Mouse (Mus musculus) stomach, embryonic 14.5 days (tissue): ENCODE measurements around the gene Sertad2. TPM values are rescaled to one million over a fixed set of nuclear protein-coding genes. Genes with fewer than 3 reads are reported as not detected.
A peak's percentile ranks its signal among the peaks of the same experiment; 100 is the strongest.

Experiments
- ATAC-seq: fragments of 200-750 bp; cut with Nextera tagmentation; 2 replicates; pipeline ENCODE4 v1.8.0; 2017; ENCODE audit warnings: low read depth, moderate TSS enrichment; ENCODE audit not compliant: insufficient number of reproducible peaks, insufficient read depth, low FRiP score
- H3K27ac ChIP-seq: fragments of 300-500 bp; sonication (generic); 2 replicates; pipeline ENCODE4 v1.5.1; 2014; ENCODE audit warnings: mild to moderate bottlenecking, low read length, moderate library complexity, mixed read lengths
- H3K27me3 ChIP-seq: fragments of 300-500 bp; sonication (generic); 2 replicates; pipeline ENCODE4 v1.6.1; 2014; ENCODE audit warnings: low read length, control low read depth, mixed read lengths; ENCODE audit not compliant: control insufficient read depth, insufficient read depth
- H3K36me3 ChIP-seq: fragments of 300-500 bp; sonication (generic); 2 replicates; pipeline ENCODE4 v1.6.1; 2014; ENCODE audit warnings: mild to moderate bottlenecking, control low read depth, low read length, moderate library complexity, mixed read lengths; ENCODE audit not compliant: control insufficient read depth, insufficient read depth
- H3K4me1 ChIP-seq: fragments of 300-500 bp; sonication (generic); 2 replicates; pipeline ENCODE4 v1.6.1; 2014; ENCODE audit warnings: low read length, control low read depth, mixed read lengths; ENCODE audit not compliant: control insufficient read depth, insufficient read depth
- H3K4me2 ChIP-seq: fragments of 300-500 bp; sonication (generic); replicated peaks from 2 replicates; pipeline ENCODE4 v1.6.1; 2014; ENCODE audit warnings: low read depth, low read length, control low read depth
- H3K4me3 ChIP-seq: fragments of 300-500 bp; sonication (generic); 2 replicates; pipeline ENCODE4 v1.5.1; 2014; ENCODE audit warnings: low read depth, low read length, control low read depth
- H3K9ac ChIP-seq: fragments of 300-500 bp; sonication (generic); replicated peaks from 2 replicates; pipeline ENCODE4 v1.6.1; 2014; ENCODE audit warnings: low read depth, mild to moderate bottlenecking, control low read depth, low read length, moderate library complexity, mixed read lengths
- H3K9me3 ChIP-seq: fragments of 300-500 bp; sonication (generic); 2 replicates; pipeline ENCODE4 v1.6.1; 2016; ENCODE audit warnings: low read depth, low read length, control low read depth; ENCODE audit not compliant: control insufficient read depth
- WGBS: fragments of 180-500 bp; shearing (Covaris S2); extraction: QIAGEN DNeasy Blood & Tissue Kit; methylation state at CpG from one replicate; pipeline ENCODE4 v1.1.7; 2014; 5-methylcytosine and 5-hydroxymethylcytosine counted together
- polyA plus RNA-seq: library from polyadenylated mRNA; unstranded; fragments of >200 nt; fragmentation: Nextera tagmentation; extraction: Ambion mirVana; gene quantifications from 2 replicates; pipeline ENCODE4 v1.2.1, GENCODE M21; 2014

Sertad2 gene
- polyA plus RNA-seq, 1 experiment from 2014 or later: 32.6 TPM

- no peak overlapping the region for H3K4me2 ChIP-seq
- no peak overlapping the region for H3K4me3 ChIP-seq
- H3K4me1 ChIP-seq: no peaks in the 10 kb centered on the region
- no peaks in the 10 kb centered on the region for H3K27me3 ChIP-seq
- H3K27ac ChIP-seq: no peak overlapping the region
- H3K9ac ChIP-seq: no peak overlapping the region
- WGBS: 54% methylated on average over 5 of the region's 5 CpGs
- 0 out of 2 replicates have a peak, but pooled peaks have one; percentile 28 for ATAC-seq
- no peaks in the 10 kb centered on the region for H3K9me3 ChIP-seq
- no peaks in the 10 kb centered on the region for H3K36me3 ChIP-seq
These were observed 28.8 kb downstream of the Sertad2 start for GRCm38 (mm10) chr11:20571702-20572413.

- Histone ChIP-seq H3K36me3 (no peaks in the 10 kb centered on the region), H3K4me1 (no peaks in the 10 kb centered on the region), H3K9ac (no peak overlapping the region), H3K27me3 (no peaks in the 10 kb centered on the region), H3K4me2 (no peak overlapping the region), H3K9me3 (no peaks in the 10 kb centered on the region), H3K27ac (no peak overlapping the region), H3K4me3 (no peak overlapping the region)
- 37% methylated on average over 8 of the region's 8 CpGs for WGBS
- no peak for ATAC-seq
These were observed 33.1 kb downstream of the Sertad2 start for GRCm38 (mm10) chr11:20576046-20576635.

GRCm38 (mm10) chr11:20582758-20583157 lies 39.7 kb downstream of the Sertad2 start:
- H3K27me3 ChIP-seq: no peaks in the 10 kb centered on the region
- H3K9ac ChIP-seq: no peak overlapping the region
- ATAC-seq: no peak
- no peak overlapping the region for H3K4me2 ChIP-seq
- H3K4me3 ChIP-seq: no peak overlapping the region
- no peak overlapping the region for H3K27ac ChIP-seq
- 91% methylated on average over 2 of the region's 2 CpGs for WGBS
- H3K36me3 ChIP-seq: no peaks in the 10 kb centered on the region
- no peaks in the 10 kb centered on the region for H3K4me1 ChIP-seq
- H3K9me3 ChIP-seq: no peaks in the 10 kb centered on the region

GRCm38 (mm10) chr11:20585297-20585696 lies 42.2 kb downstream of the Sertad2 start:
- WGBS: 83% methylated on average over 1 of the region's 1 CpGs
- H3K27me3 ChIP-seq: no peaks in the 10 kb centered on the region
- no peaks in the 10 kb centered on the region for H3K36me3 ChIP-seq
- H3K9ac ChIP-seq: no peak overlapping the region
- no peak overlapping the region for H3K4me3 ChIP-seq
- H3K27ac ChIP-seq: no peak overlapping the region
- no peaks in the 10 kb centered on the region for H3K9me3 ChIP-seq
- 0 out of 2 replicates have a peak, but pooled peaks cover 3% of the 10 kb centered on the region for H3K4me1 ChIP-seq
- no peak overlapping the region for H3K4me2 ChIP-seq
- ATAC-seq: no peak

GRCm38 (mm10) chr11:20586180-20586579 lies 43.1 kb downstream of the Sertad2 start:
- Histone ChIP-seq H3K4me2 (no peak overlapping the region), H3K4me3 (no peak overlapping the region), H3K9ac (no peak overlapping the region), H3K36me3 (no peaks in the 10 kb centered on the region), H3K27ac (no peak overlapping the region), H3K27me3 (no peaks in the 10 kb centered on the region), H3K9me3 (no peaks in the 10 kb centered on the region), H3K4me1 (0 out of 2 replicates have a peak, but pooled peaks cover 3% of the 10 kb centered on the region)
- no peak for ATAC-seq

- Histone ChIP-seq H3K9ac (no peak overlapping the region), H3K27me3 (no peaks in the 10 kb centered on the region), H3K9me3 (no peaks in the 10 kb centered on the region), H3K4me1 (0 out of 2 replicates have a peak, but pooled peaks cover 5% of the 10 kb centered on the region), H3K4me3 (no peak overlapping the region), H3K36me3 (no peaks in the 10 kb centered on the region), H3K4me2 (no peak overlapping the region), H3K27ac (peak overlapping the region; percentile 33; the same call in 1 of the 2 replicates)
- ATAC-seq: no peak
- WGBS: 44% methylated on average over 2 of the region's 2 CpGs
These were observed 46.3 kb downstream of the Sertad2 start for GRCm38 (mm10) chr11:20589393-20589792.

GRCm38 (mm10) chr11:20592010-20592409 lies 49.0 kb downstream of the Sertad2 start:
- Histone ChIP-seq H3K4me1 (0 out of 2 replicates have a peak, but pooled peaks cover 8% of the 10 kb centered on the region), H3K9ac (no peak overlapping the region), H3K4me3 (no peak overlapping the region), H3K27ac (no peak overlapping the region), H3K4me2 (no peak overlapping the region), H3K9me3 (no peaks in the 10 kb centered on the region), H3K36me3 (no peaks in the 10 kb centered on the region), H3K27me3 (no peaks in the 10 kb centered on the region)
- no peak for ATAC-seq
- WGBS: 73% methylated on average over 3 of the region's 3 CpGs

- Histone ChIP-seq H3K27ac (peak overlapping the region; percentile 48), H3K4me3 (no peak overlapping the region), H3K36me3 (no peaks in the 10 kb centered on the region), H3K4me2 (no peak overlapping the region), H3K9ac (no peak overlapping the region), H3K4me1 (0 out of 2 replicates have a peak, but pooled peaks cover 5% of the 10 kb centered on the region), H3K9me3 (no peaks in the 10 kb centered on the region), H3K27me3 (no peaks in the 10 kb centered on the region)
- WGBS: 63% methylated on average over 22 of the region's 22 CpGs
- ATAC-seq: no peak
These were observed 51.5 kb downstream of the Sertad2 start for GRCm38 (mm10) chr11:20594229-20595201.
